Mouse (Mus musculus) forebrain, embryonic 13.5 days (tissue): Measurements from ENCODE around the gene Rcc1. TPM values are rescaled to one million over a fixed set of nuclear protein-coding genes. Genes with fewer than 3 reads are reported as not detected.

Source experiments
- ATAC-seq: fragments of 200-750 bp; cut with Nextera tagmentation; 2 replicates; pipeline ENCODE4 v1.8.0; 2017
- H3K27ac ChIP-seq: fragments of 300-500 bp; sonication (generic); 2 replicates; pipeline ENCODE4 v1.5.1; 2015; ENCODE audit warnings: inconsistent platforms, mild to moderate bottlenecking, moderate library complexity
- H3K27me3 ChIP-seq: fragments of 300-500 bp; sonication (generic); 2 replicates; pipeline ENCODE4 v1.6.1; 2015; ENCODE audit warnings: mild to moderate bottlenecking, inconsistent platforms
- H3K36me3 ChIP-seq: fragments of 300-500 bp; sonication (generic); 2 replicates; pipeline ENCODE4 v1.6.1; 2015; ENCODE audit warnings: mild to moderate bottlenecking, inconsistent platforms; ENCODE audit not compliant: poor library complexity, severe bottlenecking
- H3K4me1 ChIP-seq: fragments of 300-500 bp; sonication (generic); 2 replicates; pipeline ENCODE4 v1.6.1; 2015; ENCODE audit warnings: inconsistent platforms
- H3K4me2 ChIP-seq: fragments of 300-500 bp; sonication (generic); 2 replicates; pipeline ENCODE4 v1.6.1; 2015; ENCODE audit warnings: inconsistent platforms, mild to moderate bottlenecking, moderate library complexity
- H3K4me3 ChIP-seq: fragments of 300-500 bp; sonication (generic); 2 replicates; pipeline ENCODE4 v1.5.1; 2015; ENCODE audit warnings: mild to moderate bottlenecking, inconsistent platforms
- H3K9ac ChIP-seq: fragments of 300-500 bp; sonication (generic); 2 replicates; pipeline ENCODE4 v1.6.1; 2015; ENCODE audit warnings: mild to moderate bottlenecking, inconsistent platforms
- H3K9me3 ChIP-seq: fragments of 300-500 bp; sonication (generic); replicated peaks from 2 replicates; pipeline ENCODE4 v1.6.1; 2016; ENCODE audit warnings: inconsistent platforms
- WGBS: fragments of 180-500 bp; shearing (Covaris S2); methylation state at CpG from one replicate; pipeline ENCODE4 v1.1.7; 2015; 5-methylcytosine and 5-hydroxymethylcytosine counted together
- polyA plus RNA-seq: library from polyadenylated mRNA; unstranded; fragments of >200 nt; fragmentation: Nextera tagmentation; extraction: Ambion mirVana; gene quantifications from 2 replicates; pipeline ENCODE4 v1.2.1, GENCODE M21; 2015

The Rcc1 gene
- polyA plus RNA-seq, 1 experiment from 2014 or later = 82.2 TPM

DNA sequence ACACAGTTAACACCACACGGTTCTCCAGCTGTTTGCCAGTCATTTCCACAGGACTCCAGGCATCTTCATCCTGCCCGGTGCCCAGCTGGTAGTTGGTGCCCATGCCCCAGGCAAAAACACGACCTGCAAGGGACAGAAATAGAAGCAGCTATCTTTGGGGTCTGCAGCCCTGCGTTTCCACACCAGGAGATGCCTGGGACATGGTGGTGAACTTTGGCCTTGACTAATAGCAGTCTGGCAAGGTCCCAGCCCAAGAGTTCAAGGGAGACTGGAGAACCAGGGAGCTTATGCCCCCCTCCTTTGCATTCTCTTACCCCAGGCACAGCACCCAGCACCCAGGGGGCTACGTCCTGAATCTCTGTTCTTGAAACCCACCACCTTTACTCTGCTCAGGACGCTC, 20.5 kb downstream of the Rcc1 start:
- 93% methylated on average over 6 of the region's 6 CpGs for whole genome bisulfite sequencing
- Histone ChIP-seq H3K4me2 (no peak overlapping the region), H3K27ac (no peak overlapping the region), H3K9ac (no peak overlapping the region), H3K27me3 (no peaks in the 10 kb centered on the region), H3K36me3 (peaks cover 59% of the 10 kb centered on the region), H3K9me3 (no peaks in the 10 kb centered on the region), H3K4me3 (no peak overlapping the region), H3K4me1 (peaks cover 17% of the 10 kb centered on the region)
- no peak for ATAC-seq

DNA sequence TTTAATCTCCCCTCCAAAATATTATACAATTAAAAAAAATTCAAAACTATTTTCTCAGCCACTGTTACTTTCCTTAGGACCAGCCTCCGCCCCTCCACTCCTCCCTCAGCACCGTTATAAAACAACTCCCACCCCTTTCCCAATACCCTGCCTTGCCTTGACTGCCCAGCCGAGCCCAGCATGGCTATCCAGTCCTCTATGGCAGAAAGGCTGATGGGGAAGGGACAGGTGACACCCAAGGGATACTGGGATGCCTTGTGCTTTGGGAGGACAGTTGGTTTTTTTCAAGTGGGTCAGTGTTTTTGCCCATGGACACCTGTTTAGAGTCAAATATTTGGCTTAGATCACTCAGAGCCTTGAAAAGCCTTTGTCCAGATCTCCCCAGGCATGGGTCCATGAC, 21.4 kb downstream of the Rcc1 start:
- WGBS = 83% methylated on average over 3 of the region's 3 CpGs
- ATAC-seq = no peak
- H3K4me2 ChIP-seq = no peak overlapping the region
- H3K9me3 ChIP-seq = no peaks in the 10 kb centered on the region
- no peaks in the 10 kb centered on the region for H3K27me3 ChIP-seq
- H3K27ac ChIP-seq = no peak overlapping the region
- H3K4me3 ChIP-seq = no peak overlapping the region
- H3K4me1 ChIP-seq = peaks cover 17% of the 10 kb centered on the region
- peaks cover 50% of the 10 kb centered on the region for H3K36me3 ChIP-seq
- no peak overlapping the region for H3K9ac ChIP-seq

DNA sequence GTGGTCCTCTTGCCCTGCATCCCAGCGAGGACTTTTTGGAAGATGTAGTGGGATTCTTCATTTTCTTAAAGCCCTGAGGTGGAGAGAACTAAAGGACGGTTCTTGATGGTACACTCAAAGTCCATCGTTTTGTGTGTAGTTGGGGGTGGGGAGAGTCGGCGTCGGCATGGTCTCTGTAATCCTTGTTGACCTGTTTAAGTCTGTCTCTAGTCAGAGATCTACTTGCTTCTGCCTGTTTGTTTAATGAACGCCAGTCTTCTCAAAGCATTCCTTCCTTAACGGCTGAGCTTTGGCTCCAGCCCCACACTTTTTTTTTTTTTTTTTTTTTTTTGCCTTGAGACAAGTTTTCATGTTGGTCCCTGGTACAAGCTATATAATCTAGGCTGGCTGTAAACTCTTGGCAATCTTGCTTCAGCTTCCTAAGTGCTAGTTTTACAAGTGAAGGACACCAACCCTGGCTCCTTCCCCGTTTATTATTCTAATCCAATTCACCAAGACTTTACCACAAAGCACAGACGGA, 23.5 kb downstream of the Rcc1 start:
- ATAC-seq = no peak
- Histone ChIP-seq H3K4me3 (peak overlapping the region; percentile 83), H3K27ac (no peak overlapping the region), H3K9ac (peak overlapping the region; percentile 88), H3K9me3 (no peaks in the 10 kb centered on the region), H3K4me2 (peak overlapping the region; percentile 86), H3K27me3 (no peaks in the 10 kb centered on the region), H3K4me1 (peaks cover 17% of the 10 kb centered on the region), H3K36me3 (peaks cover 42% of the 10 kb centered on the region)
- 6% methylated on average over 10 of the region's 10 CpGs for WGBS

DNA sequence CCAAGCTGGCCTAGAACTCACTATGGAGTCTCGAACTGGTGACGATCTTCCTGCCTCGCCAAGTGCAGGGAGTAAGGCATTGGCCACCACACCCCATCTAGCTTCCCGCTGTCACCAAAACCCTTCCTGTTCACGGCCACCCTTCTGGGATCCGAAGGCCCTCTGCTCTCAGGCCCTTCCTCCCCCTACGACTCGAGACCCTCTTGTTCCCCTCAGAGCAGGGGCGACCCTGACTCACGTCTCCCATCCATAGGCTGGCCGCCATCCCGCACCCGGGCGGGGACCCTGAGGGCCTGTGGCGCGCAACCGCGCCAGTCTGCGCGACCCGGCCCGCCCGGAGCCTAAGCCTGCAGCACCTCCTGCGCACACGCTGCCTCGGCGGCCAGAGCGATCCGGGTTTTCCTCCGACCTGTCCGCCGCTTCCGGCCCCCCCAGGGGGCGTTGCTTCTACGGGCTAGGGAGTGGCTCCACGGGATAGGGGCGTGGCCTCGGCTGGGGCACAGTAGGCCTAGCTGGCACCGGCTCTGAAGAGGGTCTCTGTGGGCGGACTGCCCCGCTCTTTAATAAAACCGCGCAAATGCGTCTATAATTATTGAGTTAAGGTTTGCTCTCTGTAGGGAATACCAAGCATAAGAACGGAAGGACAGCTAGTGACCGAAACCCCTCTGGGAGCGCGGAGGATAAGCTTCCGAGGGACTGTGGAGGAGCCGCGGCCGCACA, 24.1 kb downstream of the Rcc1 start, which contains the start of gene Trnau1ap:
Gene Trnau1ap (minus strand): TSS at position 424 of the 720 bp plus-strand sequence.
- peak; percentile 98 for ATAC-seq
- peaks cover 17% of the 10 kb centered on the region for H3K4me1 ChIP-seq
- H3K27me3 ChIP-seq = no peaks in the 10 kb centered on the region
- no peaks in the 10 kb centered on the region for H3K9me3 ChIP-seq
- under 1% methylated on average over 52 of the region's 52 CpGs for WGBS
- peak within 1 kb of the TSS; percentile 83 for H3K4me3 ChIP-seq
- peaks cover 42% of the 10 kb centered on the region for H3K36me3 ChIP-seq
- H3K4me2 ChIP-seq = peak within 1 kb of the TSS; percentile 86
- peak within 1 kb of the TSS; percentile 79 for H3K27ac ChIP-seq
- H3K9ac ChIP-seq = peak within 1 kb of the TSS; percentile 88

DNA sequence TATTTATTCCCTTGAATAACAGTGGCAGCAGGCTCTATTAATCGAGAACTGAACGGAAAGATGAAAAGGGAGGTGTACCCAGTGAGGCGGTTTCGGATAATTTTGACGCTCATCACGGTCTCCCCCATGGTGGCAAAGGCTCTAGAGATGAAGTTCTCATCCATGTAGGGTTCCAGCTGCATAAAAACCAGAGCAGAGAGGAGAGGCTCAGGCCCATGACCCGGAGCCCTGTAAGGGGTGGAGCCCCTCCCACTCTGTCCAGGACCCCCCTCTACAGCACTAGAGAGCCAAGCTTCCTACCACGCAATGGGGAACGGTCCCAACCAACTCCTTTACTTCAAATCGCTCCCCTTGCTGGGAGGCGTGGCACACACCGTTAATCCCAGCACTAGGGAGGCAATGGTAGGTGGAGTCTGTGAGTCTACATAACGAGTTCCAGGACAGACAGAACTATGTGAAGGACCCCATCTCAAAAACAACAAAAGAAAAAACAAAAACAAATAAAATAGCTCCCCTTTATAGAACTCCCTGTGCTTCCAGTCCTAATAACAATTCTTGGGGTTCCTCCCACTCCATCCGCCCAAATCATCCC, 24.9 kb downstream of the Rcc1 start:
- peaks cover 17% of the 10 kb centered on the region for H3K4me1 ChIP-seq
- H3K4me2 ChIP-seq = peak overlapping the region; percentile 86
- no peak for ATAC-seq
- peak overlapping the region; percentile 83 for H3K4me3 ChIP-seq
- peak overlapping the region; percentile 79; the same call in 1 of the 2 replicates for H3K27ac ChIP-seq
- WGBS = 45% methylated on average over 14 of the region's 14 CpGs
- H3K36me3 ChIP-seq = peaks cover 42% of the 10 kb centered on the region
- peak overlapping the region; percentile 88 for H3K9ac ChIP-seq
- no peaks in the 10 kb centered on the region for H3K27me3 ChIP-seq
- H3K9me3 ChIP-seq = no peaks in the 10 kb centered on the region

DNA sequence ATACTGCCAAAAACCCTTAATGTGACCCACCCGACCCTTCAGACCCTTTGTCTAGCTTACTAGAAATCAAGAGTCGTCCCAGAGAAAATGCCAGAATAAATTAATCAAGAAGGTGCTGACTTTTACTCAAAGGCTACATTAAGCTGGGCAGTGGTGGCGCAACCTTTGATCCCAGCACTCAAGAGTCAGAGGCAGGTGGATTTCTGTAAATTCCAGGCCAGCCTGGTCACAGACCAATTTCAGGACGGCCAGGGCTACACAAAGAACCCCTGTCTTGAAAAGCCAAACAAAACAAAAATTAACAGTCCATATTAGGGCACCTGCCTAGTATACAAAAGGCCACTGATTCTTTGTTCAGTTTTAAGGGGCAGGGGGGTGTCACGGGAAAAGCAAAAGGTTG, 26.9 kb downstream of the Rcc1 start:
- Histone ChIP-seq H3K4me1 (peaks cover 17% of the 10 kb centered on the region), H3K4me3 (no peak overlapping the region), H3K36me3 (peaks cover 40% of the 10 kb centered on the region), H3K9me3 (no peaks in the 10 kb centered on the region), H3K27ac (no peak overlapping the region), H3K27me3 (no peaks in the 10 kb centered on the region), H3K9ac (no peak overlapping the region), H3K4me2 (no peak overlapping the region)
- no peak for ATAC-seq
- WGBS = 79% methylated on average over 5 of the region's 5 CpGs

- no peak overlapping the region for H3K4me2 ChIP-seq
- H3K27ac ChIP-seq = no peak overlapping the region
- no peak overlapping the region for H3K4me3 ChIP-seq
- 85% methylated on average over 8 of the region's 8 CpGs for WGBS
- peaks cover 89% of the 10 kb centered on the region for H3K36me3 ChIP-seq
- no peaks in the 10 kb centered on the region for H3K27me3 ChIP-seq
- H3K9ac ChIP-seq = no peak overlapping the region
- no peaks in the 10 kb centered on the region for H3K9me3 ChIP-seq
- 0 out of 2 replicates have a peak, but pooled peaks cover under 1% of the 10 kb centered on the region for H3K4me1 ChIP-seq
- no peak for ATAC-seq
These were observed 37.7 kb downstream of the Rcc1 start for GRCm38 (mm10) chr4:132315711-132316110.

GRCm38 (mm10) chr4:132312627-132313026, 40.8 kb downstream of the Rcc1 start:
- Histone ChIP-seq H3K4me2 (no peak overlapping the region), H3K9me3 (no peaks in the 10 kb centered on the region), H3K27me3 (no peaks in the 10 kb centered on the region), H3K27ac (no peak overlapping the region), H3K4me1 (peaks cover 17% of the 10 kb centered on the region), H3K4me3 (no peak overlapping the region), H3K36me3 (peaks cover 73% of the 10 kb centered on the region), H3K9ac (no peak overlapping the region)
- 86% methylated on average over 5 of the region's 5 CpGs for WGBS
- ATAC-seq = no peak

- Histone ChIP-seq H3K27me3 (no peaks in the 10 kb centered on the region), H3K4me2 (no peak overlapping the region), H3K36me3 (peaks cover 64% of the 10 kb centered on the region), H3K4me1 (peaks cover 17% of the 10 kb centered on the region), H3K4me3 (no peak overlapping the region), H3K9me3 (no peaks in the 10 kb centered on the region), H3K9ac (no peak overlapping the region), H3K27ac (no peak overlapping the region)
- ATAC-seq = no peak
- WGBS = 52% methylated on average over 3 of the region's 3 CpGs
These were observed 41.6 kb downstream of the Rcc1 start for GRCm38 (mm10) chr4:132311801-132312200.

GRCm38 (mm10) chr4:132311209-132311608, 42.2 kb downstream of the Rcc1 start:
- peaks cover 17% of the 10 kb centered on the region for H3K4me1 ChIP-seq
- H3K4me2 ChIP-seq = no peak overlapping the region
- H3K27ac ChIP-seq = no peak overlapping the region
- no peaks in the 10 kb centered on the region for H3K27me3 ChIP-seq
- no peak overlapping the region for H3K9ac ChIP-seq
- H3K36me3 ChIP-seq = peaks cover 58% of the 10 kb centered on the region
- no peak overlapping the region for H3K4me3 ChIP-seq
- 31% methylated on average over 1 of the region's 1 CpGs for WGBS
- no peaks in the 10 kb centered on the region for H3K9me3 ChIP-seq
- no peak for ATAC-seq

DNA sequence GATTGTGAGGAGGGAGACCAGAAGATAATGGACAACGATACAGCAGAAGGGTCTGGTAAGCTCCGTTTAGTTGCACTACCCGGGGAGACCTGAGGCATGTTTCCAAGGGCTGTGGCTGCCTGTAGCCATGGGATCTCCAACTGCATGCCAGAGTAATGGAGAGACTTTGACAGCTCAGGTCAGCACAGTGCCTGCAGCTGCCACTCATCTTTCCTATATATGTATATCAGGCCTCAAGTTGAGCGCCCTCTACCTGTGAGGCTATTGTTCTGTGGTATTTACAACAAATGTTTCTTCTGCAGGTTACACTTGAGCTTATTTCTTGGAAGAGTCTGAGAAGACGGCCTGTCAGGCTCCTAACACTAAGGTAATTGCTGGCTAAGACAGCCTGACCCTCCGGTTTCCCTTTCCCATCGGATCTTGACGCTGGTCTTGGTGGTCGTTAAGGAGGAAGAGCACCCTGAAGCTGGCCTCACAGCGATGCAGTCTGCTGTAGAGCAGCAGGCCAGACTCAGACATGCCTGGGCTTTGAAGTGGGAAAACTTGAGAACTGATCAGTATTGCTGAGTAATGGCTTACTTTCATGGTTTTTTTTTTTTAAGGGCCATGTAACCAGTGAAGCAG, 43.4 kb downstream of the Rcc1 start:
- Histone ChIP-seq H3K9ac (peak overlapping the region; percentile 90), H3K27me3 (no peaks in the 10 kb centered on the region), H3K4me1 (peaks cover 17% of the 10 kb centered on the region), H3K4me2 (peak overlapping the region; percentile 93), H3K27ac (peak overlapping the region; percentile 85), H3K4me3 (peak overlapping the region; percentile 73), H3K36me3 (peaks cover 52% of the 10 kb centered on the region), H3K9me3 (no peaks in the 10 kb centered on the region)
- 27% methylated on average over 10 of the region's 10 CpGs for WGBS
- no peak for ATAC-seq
